Mouse (Mus musculus) megakaryocyte, embryonic 14.5 days (primary cell): ENCODE results near the gene Rnf186.

ENCODE experiments used
- FLI1 ChIP-seq: IDR thresholded peaks from 2 replicates; pipeline ENCODE4 v1.6.1; 2012; ENCODE audit warnings: low read length, inconsistent platforms, mixed read lengths
- GATA1 ChIP-seq: IDR thresholded peaks from 3 replicates; pipeline ENCODE4 v1.6.1; 2012; ENCODE audit warnings: mixed read lengths, low read length, inconsistent platforms, borderline replicate concordance

DNA sequence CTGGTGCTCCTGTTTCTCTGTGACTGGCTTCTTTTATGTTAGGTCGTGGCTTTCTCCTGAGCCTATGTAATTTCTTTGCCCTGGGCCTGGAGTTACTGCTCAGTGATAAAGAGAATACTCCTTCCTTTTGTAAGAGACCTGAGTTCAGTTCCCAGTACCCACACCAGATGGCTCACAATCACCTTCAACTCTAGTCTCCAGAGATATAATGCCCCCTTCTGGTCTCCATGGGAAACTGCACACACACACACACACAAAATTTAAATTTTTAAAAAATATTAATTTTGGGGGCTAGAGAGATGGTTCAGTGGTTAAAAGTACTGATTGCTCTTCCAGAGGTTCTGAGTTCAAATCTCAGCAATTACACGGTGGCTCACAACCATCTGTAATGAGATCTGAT is 18.7 kb upstream of the Rnf186 start:
- TF ChIP-seq GATA1 (no peak), FLI1 (no peak)
